Mouse (Mus musculus): ENCODE results near the gene Rmnd5a.

Rmnd5a gene

GRCm38 (mm10) chr6:71444756-71445155 is 4.3 kb upstream of the Rmnd5a start:
- intact Hi-C loops (cut with DNase I): no loop called here

DNA sequence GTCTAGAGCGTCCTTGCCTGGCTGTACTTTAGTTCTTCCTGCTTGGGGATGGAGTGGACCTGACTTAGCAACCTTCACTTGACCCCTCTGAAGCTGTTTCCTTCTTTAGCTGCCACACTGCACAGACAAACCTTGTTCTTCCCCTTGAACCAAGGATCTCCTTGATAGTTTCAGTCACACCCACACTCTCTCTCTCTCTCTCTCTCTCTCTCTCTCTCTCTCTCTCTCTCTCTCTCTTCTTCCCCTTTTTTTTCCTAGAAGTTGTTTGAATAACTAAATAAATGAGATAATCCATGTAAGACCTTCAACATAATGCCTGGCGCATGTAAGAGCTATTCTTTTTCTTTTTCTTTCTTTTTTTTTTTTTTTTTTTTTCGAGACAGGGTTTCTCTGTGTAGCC is 1.7 kb upstream of the Rmnd5a start:
- intact Hi-C loops (cut with DNase I): no loop called here

GRCm38 (mm10) chr6:71441251-71441580 is 779 bp upstream of the Rmnd5a start:
- intact Hi-C loops (cut with DNase I): loop anchor here (2.0 kb wide), 1 partner anchor 52 kb away; the partner anchor contains the start of gene Rnf103

DNA sequence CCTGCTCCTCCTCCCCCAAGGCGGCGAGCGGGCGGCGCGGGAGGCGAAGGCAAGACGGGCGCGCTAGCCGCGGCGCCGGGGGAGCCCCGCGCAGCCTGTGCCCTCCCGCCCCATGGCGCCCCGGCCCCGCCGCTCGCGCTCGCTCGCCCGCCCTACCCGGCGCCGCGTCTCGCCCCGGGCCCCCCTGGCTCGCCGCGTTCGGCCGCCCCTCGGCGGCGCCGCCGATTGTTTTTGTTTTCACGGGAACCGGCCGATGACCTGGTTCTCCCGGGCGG is 283 bp downstream of the Rmnd5a start:
- intact Hi-C loops (cut with DNase I): loop anchor here (2.0 kb wide), 1 partner anchor 53 kb away; the partner anchor contains the start of gene Rnf103

DNA sequence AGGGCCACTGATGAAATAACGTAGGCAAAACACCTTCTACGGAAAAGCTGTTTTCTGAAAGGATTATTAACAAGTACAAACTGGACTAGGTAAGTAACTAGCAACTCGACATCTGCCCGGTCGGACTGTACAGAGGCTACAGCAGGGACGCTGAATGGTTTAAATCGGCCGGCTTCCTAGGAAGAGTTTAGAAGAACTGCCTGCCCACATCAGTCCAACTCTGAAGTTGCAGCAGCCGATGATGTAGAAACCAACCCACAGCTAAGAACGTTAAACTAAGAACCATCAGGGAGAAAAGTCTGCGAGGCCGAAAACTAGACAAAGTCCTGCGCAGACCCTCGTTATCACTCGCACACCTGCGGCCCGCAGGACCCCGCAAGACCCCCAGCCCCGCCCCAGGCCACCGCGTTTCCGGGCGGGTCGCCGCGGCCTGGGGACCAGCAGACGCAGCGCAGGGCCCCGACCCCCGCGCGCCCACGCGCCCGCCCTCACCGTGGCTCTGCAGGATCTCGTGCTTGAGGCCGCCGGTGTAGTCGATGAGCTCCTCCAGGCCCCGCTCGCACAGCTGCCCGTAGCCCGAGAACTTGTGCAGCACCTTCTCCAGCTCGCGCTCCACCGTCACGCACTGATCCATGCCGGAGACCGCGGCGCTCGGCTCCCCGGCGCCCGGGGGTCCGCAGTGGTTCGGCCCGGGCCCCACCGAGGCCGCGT is 776 bp downstream of the Rmnd5a start:
- intact Hi-C loops (cut with DNase I): loop anchor here (2.0 kb wide), 1 partner anchor 53 kb away; the partner anchor contains the start of gene Rnf103

- intact Hi-C loops (cut with DNase I): no loop called here
These were observed 2.4 kb downstream of the Rmnd5a start for GRCm38 (mm10) chr6:71438070-71438469.

- intact Hi-C loops (cut with DNase I): no loop called here
These were observed 12.3 kb downstream of the Rmnd5a start for GRCm38 (mm10) chr6:71427996-71428725.

GRCm38 (mm10) chr6:71425681-71426080 is 14.8 kb downstream of the Rmnd5a start:
- intact Hi-C loops (cut with DNase I): no loop called here

- intact Hi-C loops (cut with DNase I): no loop called here
These were observed 17.3 kb downstream of the Rmnd5a start for GRCm38 (mm10) chr6:71423116-71423515.

DNA sequence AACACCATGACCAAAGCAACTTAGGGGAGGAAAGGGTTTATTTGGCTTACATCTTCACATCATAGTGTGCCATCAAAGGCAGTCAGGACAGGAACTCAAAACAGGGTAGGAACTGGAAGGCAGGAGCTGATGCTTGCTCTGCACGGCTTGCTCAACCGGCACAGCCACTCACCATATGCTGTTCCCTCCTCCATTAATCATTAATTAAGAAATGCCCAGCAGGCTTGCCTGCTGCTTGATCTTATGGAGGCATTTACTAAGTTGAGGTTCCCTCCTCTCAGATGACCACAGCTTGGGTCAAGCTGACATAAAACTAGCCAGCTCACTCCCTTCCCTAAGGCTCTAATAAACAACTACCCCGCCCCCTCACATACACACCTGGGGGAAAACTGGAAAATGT is 18.3 kb downstream of the Rmnd5a start:
- intact Hi-C loops (cut with DNase I): no loop called here

DNA sequence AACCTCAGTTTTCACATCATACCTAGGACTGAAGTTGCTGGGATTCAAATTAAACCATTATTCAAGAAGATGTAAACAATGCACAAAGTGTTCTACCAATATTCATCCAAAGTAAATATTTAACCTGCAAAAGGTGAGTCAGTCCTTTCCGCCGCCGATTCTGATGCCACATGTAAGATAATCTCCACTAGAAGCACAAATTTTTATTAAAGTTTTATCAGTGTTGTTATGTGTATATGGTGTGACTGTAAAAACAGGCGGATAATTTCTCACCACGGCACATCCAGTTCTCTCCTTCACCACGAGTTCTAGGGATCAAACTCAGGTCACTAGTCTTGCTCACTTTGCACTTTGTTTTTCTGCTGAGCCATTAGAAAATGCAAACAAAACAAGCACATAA is 19.6 kb downstream of the Rmnd5a start:
- intact Hi-C loops (cut with DNase I): no loop called here

- intact Hi-C loops (cut with DNase I): no loop called here
These were observed 21.6 kb downstream of the Rmnd5a start for GRCm38 (mm10) chr6:71418874-71419273.

- intact Hi-C loops (cut with DNase I): no loop called here
These were observed 25.0 kb downstream of the Rmnd5a start for GRCm38 (mm10) chr6:71415446-71415845.

DNA sequence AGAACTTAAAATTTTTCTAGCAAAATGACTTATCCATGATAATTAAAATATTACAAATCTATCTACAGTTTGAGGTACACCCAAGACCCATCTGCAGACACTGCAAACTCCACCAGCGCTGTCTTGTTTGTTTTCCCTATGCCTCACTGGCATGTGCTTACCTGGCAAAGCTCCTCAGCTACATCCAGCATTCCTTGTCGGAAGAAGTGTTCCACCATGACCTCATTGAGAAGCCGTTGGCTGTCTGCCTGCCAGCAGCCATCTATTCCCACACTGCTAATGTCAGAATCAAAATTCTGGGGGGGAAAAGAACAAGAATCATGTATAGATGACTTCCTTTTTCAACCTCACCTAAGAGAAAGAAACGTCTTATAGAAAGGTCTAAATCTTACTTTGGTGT is 25.8 kb downstream of the Rmnd5a start:
- intact Hi-C loops (cut with DNase I): no loop called here

GRCm38 (mm10) chr6:71398829-71399609 is 41.4 kb downstream of the Rmnd5a start:
- intact Hi-C loops (cut with DNase I): no loop called here

DNA sequence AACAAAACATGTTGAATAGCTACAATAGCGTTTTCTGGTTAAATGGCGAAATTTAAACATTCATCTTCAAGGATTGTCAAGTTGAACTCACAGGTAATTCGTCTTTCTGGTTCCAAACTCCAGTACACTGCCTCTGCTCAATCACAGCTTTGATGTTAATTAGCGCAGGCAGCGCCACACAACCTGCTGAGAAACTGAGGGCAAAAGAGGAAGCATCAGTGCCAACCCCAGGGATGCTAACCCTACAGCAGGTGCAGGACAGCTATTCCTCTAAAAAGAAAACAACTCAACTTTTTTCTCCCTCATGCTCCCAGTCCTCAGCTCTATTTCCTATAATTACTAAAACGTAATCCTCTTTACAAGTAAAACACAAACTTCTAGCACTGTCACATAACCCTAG is 43.7 kb downstream of the Rmnd5a start:
- intact Hi-C loops (cut with DNase I): no loop called here

- intact Hi-C loops (cut with DNase I): no loop called here
These were observed 44.4 kb downstream of the Rmnd5a start for GRCm38 (mm10) chr6:71396016-71396415.

DNA sequence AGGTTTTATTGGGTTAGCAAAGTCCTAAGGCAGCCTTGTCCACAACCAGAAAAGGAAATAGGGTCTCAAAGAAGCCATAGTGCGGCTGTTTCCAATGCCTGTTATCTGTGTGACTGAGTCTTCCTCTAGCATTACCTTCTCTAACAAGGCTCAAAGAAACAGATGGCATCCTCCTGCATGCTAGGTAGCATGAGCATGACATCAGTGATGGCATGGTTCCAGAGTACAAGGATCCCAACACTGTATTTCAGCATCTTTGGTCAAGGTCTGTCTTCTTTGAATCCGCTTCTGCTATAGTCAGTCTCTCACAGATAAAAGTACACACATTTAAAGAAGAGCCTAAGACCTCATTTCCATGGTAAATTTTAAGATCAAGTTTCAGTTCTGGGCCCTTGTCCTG is 49.9 kb downstream of the Rmnd5a start:
- intact Hi-C loops (cut with DNase I): no loop called here

GRCm38 (mm10) chr6:71381654-71382053 is 58.8 kb downstream of the Rmnd5a start:
- intact Hi-C loops (cut with DNase I): no loop called here

- intact Hi-C loops (cut with DNase I): no loop called here
These were observed 63.7 kb downstream of the Rmnd5a start for GRCm38 (mm10) chr6:71376711-71377110.

GRCm38 (mm10) chr6:71374921-71375320 is 65.5 kb downstream of the Rmnd5a start:
- intact Hi-C loops (cut with DNase I): no loop called here

- intact Hi-C loops (cut with DNase I): no loop called here
These were observed 66.1 kb downstream of the Rmnd5a start for GRCm38 (mm10) chr6:71374311-71374829.

All from adrenal gland (tissue).